Mouse (Mus musculus): ENCODE measurements at regions not wholly inside any gene's neighbourhood (a gene's known extent, or its start where the extent isn't known, plus 50 kb on each side); places are given as distances from the start of the nearest gene placed in this dataset.

GRCm38 (mm10) chr3:120011861-120012260 lies 227.6 kb upstream of the Ptbp2 start:
- no peaks in the 10 kb centered on the region for H3K9me3 ChIP-seq (ENCODE audit: low read length)
- WGBS (ENCODE audit: insufficient replicate concordance), result 22% methylated on average over 3 of the region's 3 CpGs
- H3K4me3 ChIP-seq (ENCODE audit: low read depth, low read length), result no peak overlapping the region
- DNase-seq (no peak), ATAC-seq (no peak)
- no peak overlapping the region for H3K27ac ChIP-seq (ENCODE audit: low read depth)
- no peak overlapping the region for H3K4me2 ChIP-seq (ENCODE audit: low read depth, low read length)
- no peaks in the 10 kb centered on the region for H3K4me1 ChIP-seq (ENCODE audit: insufficient read depth)
- no peaks in the 10 kb centered on the region for H3K27me3 ChIP-seq (ENCODE audit: insufficient read depth, low read length)
- TF ChIP-seq CTCF (IDR thresholded peaks at IDR 0.05; ENCODE audit: low read depth), result no peak
- TF ChIP-seq EP300 (IDR thresholded peaks at IDR 0.05; ENCODE audit: low read depth), result no peak
- H3K9ac ChIP-seq (replicated peaks), result no peak overlapping the region
- no peaks in the 10 kb centered on the region for H3K36me3 ChIP-seq (replicated peaks; ENCODE audit: insufficient read depth, low read length)

DNA sequence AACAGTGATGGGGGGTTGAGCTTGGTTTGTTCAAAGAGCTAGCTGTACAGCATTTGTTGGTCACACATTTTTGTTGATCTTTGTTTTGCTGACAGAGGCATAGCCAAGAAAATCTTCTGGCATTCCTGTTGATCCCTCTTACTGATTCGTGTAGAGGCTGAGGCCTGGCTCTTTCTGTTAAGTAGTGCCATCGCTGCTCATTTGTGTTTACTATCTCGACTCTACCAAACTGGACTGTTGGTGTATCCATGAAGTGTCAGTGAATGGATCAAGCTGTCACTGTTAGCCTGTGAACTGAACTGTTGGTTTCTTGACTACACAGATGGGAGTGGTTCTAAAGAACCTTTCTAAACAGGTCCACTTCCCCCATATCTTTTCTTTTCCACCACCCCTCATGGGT lies 223.8 kb upstream of the Ptbp2 start:
- H3K36me3 ChIP-seq (replicated peaks; ENCODE audit: insufficient read depth, low read length), result no peaks in the 10 kb centered on the region
- TF ChIP-seq EP300 (IDR thresholded peaks at IDR 0.05; ENCODE audit: low read depth), result no peak
- no peak for TF ChIP-seq CTCF (IDR thresholded peaks at IDR 0.05; ENCODE audit: low read depth)
- H3K27ac ChIP-seq (ENCODE audit: low read depth), result no peak overlapping the region
- H3K4me3 ChIP-seq (ENCODE audit: low read depth, low read length), result no peak overlapping the region
- H3K4me1 ChIP-seq (ENCODE audit: insufficient read depth), result no peaks in the 10 kb centered on the region
- ATAC-seq, result no peak
- WGBS (ENCODE audit: insufficient replicate concordance), result 84% methylated on average over 3 of the region's 3 CpGs
- no peaks in the 10 kb centered on the region for H3K9me3 ChIP-seq (ENCODE audit: low read length)
- no peaks in the 10 kb centered on the region for H3K27me3 ChIP-seq (ENCODE audit: insufficient read depth, low read length)
- no peak overlapping the region for H3K9ac ChIP-seq (replicated peaks)
- DNase-seq, result no peak
- H3K4me2 ChIP-seq (ENCODE audit: low read depth, low read length), result no peak overlapping the region

DNA sequence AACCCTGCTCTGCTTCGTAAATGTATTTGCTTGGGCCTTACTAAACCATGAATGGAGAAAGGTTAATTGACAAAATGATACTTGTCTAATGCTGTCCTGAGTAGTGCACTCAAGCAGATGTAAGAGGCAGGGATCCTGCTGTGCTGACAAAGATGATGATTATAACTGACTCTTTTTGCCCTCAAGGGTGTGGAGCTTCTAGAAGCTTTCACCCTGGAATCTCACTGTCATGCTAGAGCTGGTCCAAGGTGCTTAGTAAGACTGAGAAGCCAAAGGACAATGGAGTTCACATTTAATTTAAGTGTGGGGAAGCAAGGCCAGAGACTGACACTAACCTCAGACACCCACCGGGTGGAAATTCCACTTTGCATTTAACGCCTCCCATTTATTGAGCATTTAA lies 220.3 kb upstream of the Ptbp2 start:
- H3K9ac ChIP-seq (replicated peaks), result no peak overlapping the region
- no peaks in the 10 kb centered on the region for H3K9me3 ChIP-seq (ENCODE audit: low read length)
- no peak for ATAC-seq
- H3K36me3 ChIP-seq (replicated peaks; ENCODE audit: insufficient read depth, low read length), result no peaks in the 10 kb centered on the region
- whole genome bisulfite sequencing (ENCODE audit: insufficient replicate concordance), result 87% methylated on average over 3 of the region's 3 CpGs
- H3K4me1 ChIP-seq (ENCODE audit: insufficient read depth), result no peaks in the 10 kb centered on the region
- H3K27me3 ChIP-seq (ENCODE audit: insufficient read depth, low read length), result no peaks in the 10 kb centered on the region
- no peak overlapping the region for H3K27ac ChIP-seq (ENCODE audit: low read depth)
- no peak overlapping the region for H3K4me3 ChIP-seq (ENCODE audit: low read depth, low read length)
- no peak for TF ChIP-seq EP300 (IDR thresholded peaks at IDR 0.05; ENCODE audit: low read depth)
- no peak for TF ChIP-seq CTCF (IDR thresholded peaks at IDR 0.05; ENCODE audit: low read depth)
- DNase-seq, result no peak
- no peak overlapping the region for H3K4me2 ChIP-seq (ENCODE audit: low read depth, low read length)

- no peak for DNase-seq
- H3K4me1 ChIP-seq (ENCODE audit: insufficient read depth), result no peaks in the 10 kb centered on the region
- no peak overlapping the region for H3K9ac ChIP-seq (replicated peaks)
- no peaks in the 10 kb centered on the region for H3K36me3 ChIP-seq (replicated peaks; ENCODE audit: insufficient read depth, low read length)
- H3K27me3 ChIP-seq (ENCODE audit: insufficient read depth, low read length), result no peaks in the 10 kb centered on the region
- no peak for ATAC-seq
- TF ChIP-seq EP300 (IDR thresholded peaks at IDR 0.05; ENCODE audit: low read depth) (no peak), CTCF (IDR thresholded peaks at IDR 0.05; ENCODE audit: low read depth) (no peak)
- H3K4me2 ChIP-seq (ENCODE audit: low read depth, low read length), result no peak overlapping the region
- 62% methylated on average over 5 of the region's 5 CpGs for WGBS (ENCODE audit: insufficient replicate concordance)
- H3K9me3 ChIP-seq (ENCODE audit: low read length), result no peaks in the 10 kb centered on the region
- no peak overlapping the region for H3K27ac ChIP-seq (ENCODE audit: low read depth)
- H3K4me3 ChIP-seq (ENCODE audit: low read depth, low read length), result no peak overlapping the region
Measured at GRCm38 (mm10) chr3:120000281-120000680, 216.0 kb upstream of the Ptbp2 start.

DNA sequence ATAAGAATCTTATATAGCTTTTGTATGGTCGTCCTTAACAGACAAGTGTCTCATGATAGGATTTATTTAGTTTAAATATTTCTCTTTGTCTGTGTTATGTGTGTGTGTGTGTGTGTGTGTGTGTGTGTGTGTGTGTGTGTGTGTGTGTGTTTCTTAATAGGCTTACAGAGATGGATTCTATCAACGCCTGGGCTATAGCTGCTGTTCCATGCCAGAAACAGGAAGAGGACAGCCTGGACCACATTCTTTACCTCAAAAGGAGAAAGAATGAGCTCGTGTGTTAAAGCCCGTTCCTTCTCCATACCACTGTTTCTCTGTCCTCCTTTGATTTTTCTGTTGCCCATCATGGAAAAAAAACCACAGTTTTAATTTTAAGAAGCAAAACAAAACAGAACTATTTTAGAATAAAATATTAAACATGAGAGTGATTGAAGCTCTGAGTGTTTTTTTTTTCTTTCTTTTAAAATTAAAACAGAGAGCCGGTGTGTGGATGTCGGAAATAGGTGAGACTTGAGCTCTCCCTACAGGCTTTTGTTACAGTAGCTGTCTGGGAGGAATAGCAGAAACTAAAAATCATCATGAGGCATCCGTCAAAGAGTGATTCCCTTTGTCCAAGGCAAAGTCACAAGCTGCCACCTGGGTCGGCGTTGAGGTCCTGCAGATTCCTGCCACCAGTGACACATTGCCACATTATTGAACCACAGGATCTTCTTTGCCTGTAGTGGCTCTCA lies 212.2 kb upstream of the Ptbp2 start:
- Histone ChIP-seq H3K4me2 (ENCODE audit: low read depth, low read length) (no peak overlapping the region), H3K27me3 (ENCODE audit: insufficient read depth, low read length) (no peaks in the 10 kb centered on the region), H3K9me3 (ENCODE audit: low read length) (no peaks in the 10 kb centered on the region), H3K36me3 (replicated peaks; ENCODE audit: insufficient read depth, low read length) (no peaks in the 10 kb centered on the region), H3K4me3 (ENCODE audit: low read depth, low read length) (no peak overlapping the region), H3K27ac (ENCODE audit: low read depth) (no peak overlapping the region), H3K9ac (replicated peaks) (no peak overlapping the region), H3K4me1 (ENCODE audit: insufficient read depth) (no peaks in the 10 kb centered on the region)
- no peak for ATAC-seq
- no peak for DNase-seq
- no peak for TF ChIP-seq CTCF (IDR thresholded peaks at IDR 0.05; ENCODE audit: low read depth)
- no peak for TF ChIP-seq EP300 (IDR thresholded peaks at IDR 0.05; ENCODE audit: low read depth)
- WGBS (ENCODE audit: insufficient replicate concordance), result 65% methylated on average over 9 of the region's 9 CpGs

DNA sequence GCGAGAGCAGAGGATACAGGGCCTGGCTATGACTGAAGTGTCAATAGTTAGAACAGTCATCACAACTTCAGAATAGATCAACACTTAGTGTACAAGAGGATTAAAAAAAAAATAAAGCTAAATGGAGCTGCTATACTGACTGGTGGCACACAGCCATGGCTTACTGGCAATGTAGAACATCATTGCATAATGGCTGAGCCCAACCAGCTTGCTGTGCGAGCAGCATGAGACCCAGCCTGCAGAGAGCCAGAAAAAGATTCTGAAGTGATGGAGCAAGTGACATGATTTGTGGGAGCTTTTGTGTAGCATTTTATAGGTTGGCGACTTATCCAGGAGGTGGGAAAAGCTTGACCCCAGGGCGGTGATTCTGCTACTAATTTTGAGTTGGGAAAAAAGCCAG lies 211.5 kb upstream of the Ptbp2 start:
- Histone ChIP-seq H3K27me3 (ENCODE audit: insufficient read depth, low read length) (no peaks in the 10 kb centered on the region), H3K9me3 (ENCODE audit: low read length) (no peaks in the 10 kb centered on the region), H3K36me3 (replicated peaks; ENCODE audit: insufficient read depth, low read length) (no peaks in the 10 kb centered on the region), H3K4me3 (ENCODE audit: low read depth, low read length) (no peak overlapping the region), H3K4me2 (ENCODE audit: low read depth, low read length) (no peak overlapping the region), H3K27ac (ENCODE audit: low read depth) (no peak overlapping the region), H3K9ac (replicated peaks) (no peak overlapping the region), H3K4me1 (ENCODE audit: insufficient read depth) (no peaks in the 10 kb centered on the region)
- ATAC-seq (no peak), DNase-seq (peak; percentile 29)
- TF ChIP-seq EP300 (IDR thresholded peaks at IDR 0.05; ENCODE audit: low read depth), result no peak
- TF ChIP-seq CTCF (IDR thresholded peaks at IDR 0.05; ENCODE audit: low read depth), result no peak
- 71% methylated on average over 4 of the region's 4 CpGs for WGBS (ENCODE audit: insufficient replicate concordance)

Measured in liver, postnatal 0 days (tissue).